Comparison of ENCODE assay signal across 2 mouse cellular contexts in the genomic region with DNA sequence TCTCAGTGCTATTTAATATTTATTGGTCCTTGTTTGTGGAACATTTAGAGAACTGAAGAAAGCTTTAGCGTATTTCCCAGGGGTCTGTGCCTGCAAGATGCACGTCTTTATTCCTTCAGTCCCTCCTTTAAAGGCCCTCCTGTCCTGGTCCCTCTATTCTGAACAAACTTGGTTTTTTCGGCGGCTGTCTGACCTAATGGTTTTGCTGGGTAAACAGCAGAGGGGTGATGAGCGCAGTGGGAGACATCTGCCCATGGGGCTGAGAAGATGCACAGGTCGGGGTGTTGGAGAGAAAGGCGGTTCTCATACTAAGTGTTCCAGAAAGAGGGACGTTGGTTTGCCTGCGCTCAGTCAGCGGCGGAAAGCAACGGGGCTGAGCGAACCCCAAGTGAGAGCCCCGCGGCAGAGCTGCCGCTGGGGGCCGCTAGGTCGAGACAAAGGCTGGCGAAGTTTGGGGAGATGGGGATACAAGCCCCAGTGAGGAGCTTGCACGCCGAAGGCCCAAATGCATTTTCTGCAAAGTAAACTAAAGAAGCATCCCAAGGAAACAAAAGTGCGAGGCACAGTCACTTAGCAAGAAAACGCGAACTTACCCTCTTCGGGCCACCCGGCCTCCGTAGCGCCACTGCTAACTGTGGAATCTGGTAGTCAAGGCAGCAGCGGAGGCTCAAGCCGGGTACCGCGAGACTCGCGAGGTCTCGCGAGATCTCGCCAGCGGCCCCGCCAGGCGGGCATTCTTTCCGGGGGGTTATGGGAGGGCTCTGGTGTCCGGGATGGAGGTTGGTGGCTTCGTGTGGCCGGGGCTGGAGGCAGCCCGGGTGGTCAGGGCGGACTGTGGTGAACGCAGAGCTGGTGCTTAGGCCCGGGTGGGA.
A peak's percentile ranks its signal among the peaks of the same experiment; 100 is the strongest.
TF ChIP-seq lines count a peak whose summit lies in the region.

TSS of gene Stxbp4 (minus strand) at position 645 of the 872 bp plus-strand sequence.
TSS of gene Cox11 (plus strand) at position 734 of the 872 bp plus-strand sequence.

TF ChIP-seq in C2C12, 6 proteins besides CTCF, POLR2A, EP300 and RAD21 (continued from another document):
- TF ChIP-seq MYOD1 (IDR thresholded peaks at IDR 0.05; ENCODE audit: control insufficient read depth, insufficient read length, low read depth): no peak
- no peak for TF ChIP-seq FOSL1 (IDR thresholded peaks at IDR 0.05; ENCODE audit: insufficient read depth, low read length, poor library complexity, severe bottlenecking)
- TF ChIP-seq USF1 (IDR thresholded peaks at IDR 0.05; ENCODE audit: low read depth): no peak
- TF ChIP-seq MAX (IDR thresholded peaks at IDR 0.05): peak; percentile 52
- TF ChIP-seq CEBPB (IDR thresholded peaks at IDR 0.05; ENCODE audit: low read depth): no peak
TF ChIP-seq in C2C12: peak in this region for 1.

TF ChIP-seq in myocyte, 11 proteins besides CTCF, POLR2A, EP300 and RAD21 (continued from another document):
- TF ChIP-seq MYOD1 (IDR thresholded peaks at IDR 0.05; ENCODE audit: control insufficient read depth in 1 of 3, insufficient read length in 2 of 3, low read depth in 2 of 3) (no peak), POLR2AphosphoS2 (IDR thresholded peaks at IDR 0.05; ENCODE audit: insufficient read length, low read depth) (no peak), E2F4 (IDR thresholded peaks at IDR 0.05; ENCODE audit: insufficient read depth) (no peak), TCF12 (IDR thresholded peaks at IDR 0.05; ENCODE audit: insufficient read depth, poor library complexity, severe bottlenecking) (no peak), MYOG (IDR thresholded peaks at IDR 0.05; ENCODE audit: control insufficient read depth in 1 of 3, insufficient read depth in 1 of 3, insufficient read length in 2 of 3, low read depth in 2 of 3) (no peak), REST (IDR thresholded peaks at IDR 0.05; ENCODE audit: insufficient read depth, insufficient read length) (no peak), MAX (IDR thresholded peaks at IDR 0.05; ENCODE audit: low read depth) (no peak)
